Mouse (Mus musculus): ENCODE data around the gene Kcnk15. TPM values are rescaled to one million over a fixed set of nuclear protein-coding genes. Genes with fewer than 3 reads are reported as not detected.

The Kcnk15 gene
- polyA plus RNA-seq, 1 experiment from 2014 or later = not detected

DNA sequence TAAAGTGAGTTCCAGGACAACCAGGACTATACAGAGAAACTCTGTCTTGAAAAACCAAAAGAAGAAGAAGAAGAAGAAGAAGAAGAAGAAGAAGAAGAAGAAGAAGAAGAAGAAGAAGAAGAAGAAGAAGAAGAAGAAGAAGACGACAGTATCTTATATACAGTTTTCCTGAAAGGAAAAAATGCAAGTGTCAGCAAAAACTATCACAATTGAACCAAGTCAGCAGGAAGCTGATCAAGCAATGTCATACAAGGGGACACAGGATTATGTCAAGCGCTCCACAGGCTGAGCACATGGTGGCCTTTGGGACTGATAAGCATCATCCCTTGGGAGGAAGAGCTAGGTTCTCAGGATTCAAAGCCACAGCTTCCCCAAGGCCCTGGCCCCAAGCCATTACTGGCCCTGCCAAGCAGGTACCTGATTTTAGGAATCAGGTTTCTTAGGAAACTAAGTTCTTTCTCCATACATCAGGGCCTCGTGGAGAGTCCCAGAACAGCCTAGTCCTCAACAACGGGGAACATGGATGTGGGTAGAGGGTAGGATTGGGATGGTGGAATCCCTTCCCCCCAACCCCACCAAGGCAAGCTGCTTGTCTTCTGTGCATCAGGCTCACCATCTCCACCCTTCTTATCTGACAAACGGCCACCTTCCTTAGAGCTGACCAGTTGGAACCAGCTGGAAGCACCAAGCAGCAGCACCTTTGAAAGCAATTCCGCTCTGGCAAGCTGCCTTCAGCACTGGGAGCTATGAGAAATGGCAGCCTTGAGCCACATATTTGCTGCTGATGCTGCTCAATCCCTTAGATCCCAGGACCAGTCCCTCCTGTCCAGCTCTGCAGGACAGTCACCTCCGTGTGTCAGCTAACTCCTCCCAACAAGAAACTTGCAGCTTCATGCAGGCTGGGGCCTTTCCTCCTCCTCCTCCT, 40.3 kb downstream of the Kcnk15 start:
- Histone ChIP-seq H3K79me2 (ENCODE audit: inconsistent target) (no peaks in the 10 kb centered on the region), H3K36me3 (ENCODE audit: inconsistent target) (no peaks in the 10 kb centered on the region), H3K4me3 (ENCODE audit: inconsistent target) (no peak overlapping the region), H3K27ac (no peak overlapping the region)
- 71% methylated on average over 7 of the region's 7 CpGs for WGBS (ENCODE audit: missing documents)

DNA sequence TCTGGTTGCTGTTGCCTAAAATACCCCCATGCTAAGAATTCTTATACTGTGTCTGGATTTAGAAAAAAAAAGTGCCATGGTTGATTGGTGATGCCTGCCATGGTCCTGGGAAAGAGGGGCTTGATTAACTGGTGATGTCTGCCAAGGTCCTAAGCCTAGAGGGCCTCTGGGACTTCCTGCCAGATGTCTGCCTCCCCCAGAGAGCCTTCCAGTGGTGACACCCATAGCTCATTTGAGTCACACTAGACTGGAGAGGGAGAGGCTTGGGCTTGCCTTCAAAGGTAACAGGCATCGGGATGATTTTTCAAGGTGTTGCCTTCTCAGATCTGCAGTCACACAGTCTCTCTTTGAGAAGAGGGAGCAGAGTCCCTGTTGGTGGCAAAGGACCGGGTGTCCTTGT, 41.7 kb downstream of the Kcnk15 start:
- Histone ChIP-seq H3K79me2 (ENCODE audit: inconsistent target) (no peaks in the 10 kb centered on the region), H3K36me3 (ENCODE audit: inconsistent target) (no peaks in the 10 kb centered on the region), H3K4me3 (ENCODE audit: inconsistent target) (no peak overlapping the region), H3K27ac (no peak overlapping the region)
- 66% methylated on average over 2 of the region's 2 CpGs for WGBS (ENCODE audit: missing documents)

DNA sequence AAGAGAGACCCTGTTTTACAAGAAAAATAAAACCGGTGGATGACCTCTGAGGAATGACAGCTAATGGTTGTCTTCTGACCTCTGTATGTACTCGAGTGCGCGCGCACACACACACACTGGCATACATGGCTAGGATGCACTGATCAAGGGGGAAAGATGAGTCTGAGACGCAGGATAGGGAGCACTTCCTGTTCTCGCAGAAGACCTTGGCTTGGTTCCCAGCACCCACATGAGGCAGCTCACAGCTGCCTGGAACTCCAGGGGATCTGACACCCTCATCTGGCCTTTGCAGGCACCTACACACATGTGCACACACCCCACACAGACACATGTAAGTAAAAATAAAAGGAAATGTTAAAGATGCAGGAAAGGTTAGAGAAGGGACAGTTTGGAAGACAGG, 43.6 kb downstream of the Kcnk15 start:
- H3K79me2 ChIP-seq (ENCODE audit: inconsistent target) = no peaks in the 10 kb centered on the region
- H3K36me3 ChIP-seq (ENCODE audit: inconsistent target) = no peaks in the 10 kb centered on the region
- no peak overlapping the region for H3K4me3 ChIP-seq (ENCODE audit: inconsistent target)
- 80% methylated on average over 7 of the region's 7 CpGs for WGBS (ENCODE audit: missing documents)
- H3K27ac ChIP-seq = no peak overlapping the region

DNA sequence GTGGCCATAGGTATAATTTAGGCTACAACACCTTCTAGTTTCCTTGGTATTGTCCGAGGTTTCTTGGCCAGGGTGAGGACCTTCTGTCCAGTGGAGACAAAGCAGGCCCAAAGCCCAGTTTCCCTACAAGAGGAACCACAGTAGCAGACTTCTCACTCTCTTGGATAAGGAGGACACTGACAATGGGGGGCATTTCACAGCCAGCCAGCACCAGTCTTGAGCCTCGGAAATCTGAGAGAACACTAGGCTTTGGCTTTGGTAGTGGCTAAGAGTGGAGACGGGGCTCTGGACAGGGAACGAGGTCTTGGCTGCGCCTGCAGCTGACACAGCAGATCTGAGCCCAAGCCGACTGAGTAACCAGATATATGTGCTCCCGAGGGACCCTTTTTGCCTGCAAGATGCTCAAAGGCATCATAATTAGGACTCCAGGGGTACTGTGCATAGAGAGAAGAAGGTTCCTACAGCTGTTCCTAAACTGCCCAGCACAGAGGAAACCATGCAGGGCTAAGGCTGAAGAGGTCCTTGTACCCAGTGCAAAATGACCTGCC, 44.6 kb downstream of the Kcnk15 start:
- no peak overlapping the region for H3K27ac ChIP-seq
- no peak overlapping the region for H3K4me3 ChIP-seq (ENCODE audit: inconsistent target)
- no peaks in the 10 kb centered on the region for H3K36me3 ChIP-seq (ENCODE audit: inconsistent target)
- 85% methylated on average over 7 of the region's 7 CpGs for WGBS (ENCODE audit: missing documents)
- H3K79me2 ChIP-seq (ENCODE audit: inconsistent target) = no peaks in the 10 kb centered on the region

DNA sequence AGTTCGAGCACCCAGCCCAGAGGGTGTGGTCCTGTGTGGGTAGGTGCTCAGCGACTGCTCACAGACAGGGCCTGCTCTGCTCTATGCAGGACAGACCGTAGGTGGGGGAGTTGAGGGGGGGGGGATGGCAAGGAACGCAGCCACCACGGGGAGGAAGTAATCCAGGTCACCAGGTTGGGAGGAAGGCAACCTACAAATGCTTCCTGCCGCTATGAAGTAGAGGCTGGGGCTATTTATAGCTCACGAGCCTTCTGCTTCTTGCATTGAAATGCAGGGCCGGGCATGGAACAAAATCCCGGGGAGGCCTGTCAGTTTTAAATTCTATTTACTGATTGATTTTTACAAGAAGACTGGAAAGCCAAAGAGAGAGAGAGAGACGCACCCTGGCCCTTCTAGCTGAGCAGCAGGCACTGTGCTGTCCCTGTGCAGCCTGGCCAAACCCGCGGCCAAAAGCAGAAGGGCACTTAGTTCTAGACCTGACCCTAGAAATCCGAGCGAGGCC, 46.5 kb downstream of the Kcnk15 start:
- Histone ChIP-seq H3K79me2 (ENCODE audit: inconsistent target) (no peaks in the 10 kb centered on the region), H3K27ac (no peak overlapping the region), H3K36me3 (ENCODE audit: inconsistent target) (no peaks in the 10 kb centered on the region), H3K4me3 (ENCODE audit: inconsistent target) (no peak overlapping the region)
- 19% methylated on average over 14 of the region's 14 CpGs for whole genome bisulfite sequencing (ENCODE audit: missing documents)

DNA sequence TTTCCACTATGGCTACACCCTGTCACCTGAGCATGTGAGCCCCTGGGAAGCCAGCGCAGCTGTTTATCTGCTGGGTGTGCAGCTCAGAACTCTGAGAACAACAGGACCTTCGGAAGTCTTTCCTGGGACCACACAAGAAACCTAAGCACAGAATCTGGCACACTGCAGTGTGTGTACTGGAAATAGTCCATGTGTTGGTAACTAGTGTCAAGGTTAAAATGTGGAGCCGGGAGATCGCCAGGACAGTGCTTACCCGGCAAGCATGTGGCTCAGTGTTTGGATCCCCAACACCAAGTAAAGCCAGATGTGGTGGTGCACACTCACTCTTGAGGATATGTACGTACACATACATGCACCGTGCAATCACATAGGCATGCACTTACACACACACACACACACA, 47.6 kb downstream of the Kcnk15 start:
- no peaks in the 10 kb centered on the region for H3K36me3 ChIP-seq (ENCODE audit: inconsistent target)
- H3K79me2 ChIP-seq (ENCODE audit: inconsistent target) = no peaks in the 10 kb centered on the region
- 97% methylated on average over 7 of the region's 7 CpGs for WGBS (ENCODE audit: missing documents)
- no peak overlapping the region for H3K4me3 ChIP-seq (ENCODE audit: inconsistent target)
- H3K27ac ChIP-seq = no peak overlapping the region

DNA sequence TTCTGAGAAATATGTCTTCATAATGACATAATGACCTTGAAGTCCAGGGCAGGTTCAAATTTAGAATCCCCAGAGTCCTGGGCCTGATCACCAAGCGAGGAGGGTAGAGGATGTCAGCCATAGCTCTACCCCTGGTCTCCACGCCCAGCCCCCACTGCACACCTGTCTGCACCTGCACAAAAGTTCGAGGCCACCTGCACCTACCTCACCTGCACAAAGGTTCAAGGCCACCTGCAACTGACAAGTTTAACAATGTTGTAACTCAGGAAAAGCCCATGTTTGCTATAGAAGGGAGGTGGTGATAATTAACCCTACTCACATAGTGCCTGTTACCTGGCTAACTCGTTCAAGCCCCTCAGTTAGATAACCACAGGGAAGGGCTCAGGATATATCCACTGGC, 49.0 kb downstream of the Kcnk15 start:
- no peak overlapping the region for H3K27ac ChIP-seq
- no peaks in the 10 kb centered on the region for H3K36me3 ChIP-seq (ENCODE audit: inconsistent target)
- H3K4me3 ChIP-seq (ENCODE audit: inconsistent target) = no peak overlapping the region
- WGBS (ENCODE audit: missing documents) = 86% methylated on average over 4 of the region's 4 CpGs
- no peaks in the 10 kb centered on the region for H3K79me2 ChIP-seq (ENCODE audit: inconsistent target)

DNA sequence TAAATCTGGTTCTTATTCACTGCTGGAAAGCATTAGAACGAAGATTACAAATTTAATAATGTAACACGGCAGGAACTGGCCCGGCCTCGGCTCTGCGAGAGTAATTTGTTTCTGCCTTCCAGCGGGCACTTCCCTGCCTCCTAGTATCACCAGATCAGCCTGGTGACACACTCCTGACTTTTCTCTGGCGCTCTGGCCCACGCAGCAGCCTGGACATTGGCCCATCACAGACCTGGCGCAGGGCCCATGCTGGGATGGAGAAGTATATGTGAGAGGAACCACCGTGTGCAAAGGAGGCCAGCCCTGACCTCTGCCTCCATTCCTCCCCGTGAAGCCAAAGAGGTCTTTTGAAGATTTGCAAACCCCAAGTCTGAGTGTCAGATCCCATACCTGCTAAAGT, 50.0 kb downstream of the Kcnk15 start:
- H3K36me3 ChIP-seq (ENCODE audit: inconsistent target) = no peaks in the 10 kb centered on the region
- WGBS (ENCODE audit: missing documents) = 83% methylated on average over 8 of the region's 11 CpGs
- no peak overlapping the region for H3K27ac ChIP-seq
- no peaks in the 10 kb centered on the region for H3K79me2 ChIP-seq (ENCODE audit: inconsistent target)
- H3K4me3 ChIP-seq (ENCODE audit: inconsistent target) = no peak overlapping the region

DNA sequence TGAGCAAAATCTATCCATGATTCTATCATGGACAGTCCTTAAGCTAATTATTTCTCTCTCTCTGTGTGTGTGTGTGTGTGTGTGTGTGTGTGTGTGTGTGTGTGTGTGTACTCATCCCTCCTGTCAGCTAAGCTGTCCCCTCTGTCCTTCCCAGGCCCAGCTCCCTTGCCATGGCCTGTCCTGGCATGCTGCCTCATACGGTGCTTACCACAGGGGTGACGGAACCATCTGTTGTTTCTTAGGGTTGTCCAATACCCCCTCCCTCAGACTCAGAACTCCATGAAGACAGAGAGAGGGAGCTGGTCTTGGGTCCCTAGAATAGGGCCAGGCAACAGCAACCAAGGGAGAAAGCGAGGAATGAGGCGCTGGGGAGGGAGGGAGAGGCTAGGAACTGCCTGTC, 50.9 kb downstream of the Kcnk15 start:
- H3K27ac ChIP-seq = no peak overlapping the region
- no peak overlapping the region for H3K4me3 ChIP-seq (ENCODE audit: inconsistent target)
- no peaks in the 10 kb centered on the region for H3K36me3 ChIP-seq (ENCODE audit: inconsistent target)
- no peaks in the 10 kb centered on the region for H3K79me2 ChIP-seq (ENCODE audit: inconsistent target)
- 82% methylated on average over 3 of the region's 4 CpGs for WGBS (ENCODE audit: missing documents)

DNA sequence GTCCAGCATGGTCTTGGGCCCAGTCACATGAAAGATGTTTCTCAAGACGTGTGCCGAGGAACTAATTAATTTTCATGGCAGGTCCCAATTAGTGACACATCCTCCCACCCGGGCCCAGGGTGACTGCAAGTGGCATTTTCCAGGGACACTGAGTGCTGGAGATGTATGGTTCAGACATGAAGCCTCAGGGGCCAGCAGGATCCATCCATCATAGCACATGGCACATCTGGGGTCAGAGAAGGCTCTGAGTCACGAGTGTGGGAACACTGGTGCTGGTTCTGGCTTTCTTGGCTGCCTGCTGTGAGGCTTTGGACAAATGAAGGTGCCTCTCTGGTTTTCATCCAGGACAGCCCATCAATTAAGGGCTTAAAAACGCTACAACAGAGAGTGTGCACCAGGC, 53.7 kb downstream of the Kcnk15 start:
- no peak overlapping the region for H3K27ac ChIP-seq
- WGBS (ENCODE audit: missing documents) = 72% methylated on average over 5 of the region's 5 CpGs
- no peaks in the 10 kb centered on the region for H3K36me3 ChIP-seq (ENCODE audit: inconsistent target)
- no peaks in the 10 kb centered on the region for H3K79me2 ChIP-seq (ENCODE audit: inconsistent target)
- no peak overlapping the region for H3K4me3 ChIP-seq (ENCODE audit: inconsistent target)

Other genes with a start within 250 kb of the Kcnk15 start
- 217 to 859 TPM (median 380 TPM) in 3 replicates for gene Serinc3, start 208.5 kb upstream of the Kcnk15 start, polyA plus RNA-seq (2018)
- 39.4 to 69.2 TPM (median 46.2 TPM) in 3 replicates for gene Pkig, start 195.3 kb upstream of the Kcnk15 start, polyA plus RNA-seq (2018)
- gene Ada, start 103.4 kb upstream of the Kcnk15 start, polyA plus RNA-seq (2018) = 2.6 to 5.6 TPM (median 3.4 TPM) in 3 replicates
- gene Ccn5, start 32.8 kb upstream of the Kcnk15 start, polyA plus RNA-seq (2018) = not detected in 3 replicates
- not detected in 3 replicates for gene Rims4, start 65.0 kb downstream of the Kcnk15 start, polyA plus RNA-seq (2018)
- 157 to 226 TPM (median 174 TPM) in 3 replicates for gene Ywhab, start 141.3 kb downstream of the Kcnk15 start, polyA plus RNA-seq (2018)
- gene Pabpc1l, start 171.8 kb downstream of the Kcnk15 start, polyA plus RNA-seq (2018) = not detected in 3 replicates
- gene Stk4, start 216.7 kb downstream of the Kcnk15 start, polyA plus RNA-seq (2018) = 55.4 to 80.1 TPM (median 68.0 TPM) in 3 replicates
- gene Tomm34, start 217.5 kb downstream of the Kcnk15 start, polyA plus RNA-seq (2018) = 35.0 to 41.7 TPM (median 39.3 TPM) in 3 replicates

Data from macrophage (primary cell).